Mouse (Mus musculus) heart, postnatal 0 days (tissue): ENCODE data around the gene Tex11.

ENCODE experiments used
- CTCF ChIP-seq: IDR thresholded peaks from 2 replicates; pipeline ENCODE4 v1.5.1; 2016; ENCODE audit warnings: antibody characterized with exemption, control low read depth, low read depth
- EP300 ChIP-seq: IDR thresholded peaks from 2 replicates; pipeline ENCODE4 v1.6.1; 2016; ENCODE audit warnings: antibody characterized with exemption, low read depth

DNA sequence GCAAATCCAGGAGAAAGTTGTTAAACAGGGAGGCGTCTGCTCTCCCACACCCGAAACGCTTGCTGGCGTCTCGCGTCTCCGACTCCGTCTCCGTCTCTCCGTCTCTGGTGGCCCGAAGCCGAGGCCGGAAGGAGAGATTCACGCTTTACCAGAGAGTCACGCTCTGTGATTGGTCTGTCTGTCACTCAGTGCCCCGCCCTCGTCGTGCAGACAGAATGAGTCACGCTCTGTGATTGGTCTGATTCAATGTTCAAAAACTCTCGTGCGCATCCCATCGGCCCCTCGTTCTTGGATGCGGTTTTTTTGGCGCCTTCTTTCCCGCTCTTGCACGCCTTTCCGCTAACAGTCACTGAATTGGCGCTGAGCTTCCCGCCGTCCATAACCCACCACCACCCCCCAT is at the start of gene Tex11:
- TF ChIP-seq EP300, result no peak
- TF ChIP-seq CTCF, result no peak
